Mouse (Mus musculus) heart, adult 2 months (tissue): ENCODE measurements around the gene Txndc11. TPM values are rescaled to one million over a fixed set of nuclear protein-coding genes. Genes with fewer than 3 reads are reported as not detected.
"Not testable (repeated sequence)": the region's sequence is repeated elsewhere in the genome, so short reads cannot be mapped to it uniquely, and the experiment has no call there.

Source experiments
- DNase-seq, 2 experiments: peaks; one replicate each; pipeline ENCODE4 v3.0.0; 2021
- H3K27ac ChIP-seq: fragments of 200-600 bp; 2 replicates; pipeline ENCODE4 v1.8.1; 2022
- H3K27me3 ChIP-seq: fragments of 200-500 bp; 2 replicates; pipeline ENCODE4 v1.6.1; 2012; ENCODE audit warnings: mild to moderate bottlenecking, low read length, inconsistent platforms, mixed read lengths; ENCODE audit not compliant: control insufficient read depth, insufficient read depth
- H3K36me3 ChIP-seq: fragments of 200-500 bp; 2 replicates; pipeline ENCODE4 v1.6.1; 2012; ENCODE audit warnings: low read length, inconsistent platforms; ENCODE audit not compliant: control insufficient read depth, insufficient read depth
- H3K4me1 ChIP-seq: fragments of 200-500 bp; 2 replicates; pipeline ENCODE4 v1.6.1; 2011; ENCODE audit warnings: low read length; ENCODE audit not compliant: control insufficient read depth, insufficient read depth
- H3K4me3 ChIP-seq: fragments of 200-600 bp; 2 replicates; pipeline ENCODE4 v1.8.1; 2022
- H3K79me2 ChIP-seq: fragments of 200-500 bp; replicated peaks from 2 replicates; pipeline ENCODE4 v1.6.1; 2012; ENCODE audit warnings: mild to moderate bottlenecking, inconsistent platforms, low read length, moderate library complexity, mixed read lengths; ENCODE audit not compliant: control insufficient read depth, insufficient read depth
- H3K9ac ChIP-seq: fragments of 200-500 bp; 2 replicates; pipeline ENCODE4 v1.6.1; 2012; ENCODE audit warnings: low read depth, mild to moderate bottlenecking, control low read depth, inconsistent platforms, low read length, mixed read lengths
- CTCF ChIP-seq: fragments of 200-600 bp; IDR thresholded peaks from 2 replicates; pipeline ENCODE4 v1.8.1; 2022; ENCODE audit warnings: antibody characterized with exemption, mild to moderate bottlenecking, moderate library complexity
- EP300 ChIP-seq: fragments of 200-500 bp; IDR thresholded peaks from 2 replicates; pipeline ENCODE4 v1.6.1; 2011; ENCODE audit warnings: low read depth, low read length, control low read depth; ENCODE audit not compliant: insufficient read depth
- POLR2A ChIP-seq: fragments of 200-500 bp; IDR thresholded peaks from 2 replicates; pipeline ENCODE4 v1.6.1; 2011; ENCODE audit warnings: mild to moderate bottlenecking, low read depth, low read length, control low read depth; ENCODE audit not compliant: insufficient read depth
- WGBS: fragments of 180-500 bp; shearing (Covaris S2); methylation state at CpG from one replicate; pipeline ENCODE4 v1.1.7; 2018; 5-methylcytosine and 5-hydroxymethylcytosine counted together
- intact Hi-C: fragments of 180-260 bp; cut with DNase I; formaldehyde crosslinking; loops from one replicate; pipeline ENCODE4 v1.15.1; 2025
- polyA plus RNA-seq: library from polyadenylated mRNA; depleted of rRNA; stranded (reverse); fragments of >200 nt; gene quantifications from 2 replicates; pipeline ENCODE4 v1.2.3, GENCODE M21; 2012
- total RNA-seq, 2 experiments: library from RNA; stranded (reverse); gene quantifications; 2 replicates each; pipeline ENCODE4 v1.2.3; 2021

Gene Txndc11
- total and polyA plus RNA-seq, 3 experiments, result 11.2 to 14.8 (median 13.0) TPM

DNA sequence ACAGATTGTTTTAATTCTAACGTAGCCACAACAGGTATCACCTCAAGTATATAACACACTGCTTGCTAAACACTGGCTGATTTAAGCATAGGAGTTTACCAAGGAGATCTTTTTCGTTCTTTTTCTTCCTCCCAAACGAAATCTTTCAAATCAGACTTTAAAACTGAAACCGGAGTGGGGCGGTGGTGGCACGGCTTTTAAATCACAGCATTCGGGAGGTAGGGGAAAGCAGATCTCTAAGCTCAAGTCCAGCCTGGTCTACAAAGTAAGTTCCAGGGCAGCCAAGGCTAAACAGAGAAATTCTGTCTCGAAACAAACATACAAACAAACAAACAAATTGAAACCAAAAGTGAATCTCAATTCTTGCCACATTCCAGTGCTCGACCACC lies 40.6 kb upstream of the Txndc11 start:
- TF ChIP-seq POLR2A, result no peak
- TF ChIP-seq CTCF, result no peak
- no peak for TF ChIP-seq EP300
- Histone ChIP-seq H3K4me1 (peaks cover 11% of the 10 kb centered on the region), H3K9ac (peak overlapping the region; percentile 91), H3K27me3 (no peaks in the 10 kb centered on the region), H3K4me3 (peak overlapping the region; percentile 81), H3K36me3 (no peaks in the 10 kb centered on the region; the same call in 1 of the 2 replicates), H3K27ac (peak overlapping the region; percentile 97), H3K79me2 (peaks cover 9% of the 10 kb centered on the region)
- DNase-seq, result no peak
- 3% methylated on average over 9 of the region's 9 CpGs for WGBS
- intact Hi-C loops, result loop anchor here (5.0 kb wide), 2 partner anchors 138 to 732 kb away; partner anchors contain the start of gene Cpped1

GRCm38 (mm10) chr16:11174671-11175081 lies 40.2 kb upstream of the Txndc11 start:
- Histone ChIP-seq H3K27ac (peak overlapping the region; percentile 97), H3K4me3 (peak overlapping the region; percentile 81), H3K36me3 (no peaks in the 10 kb centered on the region; the same call in 1 of the 2 replicates), H3K9ac (no peak overlapping the region), H3K27me3 (no peaks in the 10 kb centered on the region), H3K79me2 (peaks cover 9% of the 10 kb centered on the region), H3K4me1 (peaks cover 11% of the 10 kb centered on the region)
- peak; percentile 51 to 55 for DNase-seq
- TF ChIP-seq CTCF, result peak; percentile 73
- no peak for TF ChIP-seq EP300
- TF ChIP-seq POLR2A, result no peak
- 5% methylated on average over 10 of the region's 10 CpGs for WGBS
- intact Hi-C loops, result loop anchor here (5.0 kb wide), 3 partner anchors 137 to 733 kb away; partner anchors contain the start of gene Cpped1

DNA sequence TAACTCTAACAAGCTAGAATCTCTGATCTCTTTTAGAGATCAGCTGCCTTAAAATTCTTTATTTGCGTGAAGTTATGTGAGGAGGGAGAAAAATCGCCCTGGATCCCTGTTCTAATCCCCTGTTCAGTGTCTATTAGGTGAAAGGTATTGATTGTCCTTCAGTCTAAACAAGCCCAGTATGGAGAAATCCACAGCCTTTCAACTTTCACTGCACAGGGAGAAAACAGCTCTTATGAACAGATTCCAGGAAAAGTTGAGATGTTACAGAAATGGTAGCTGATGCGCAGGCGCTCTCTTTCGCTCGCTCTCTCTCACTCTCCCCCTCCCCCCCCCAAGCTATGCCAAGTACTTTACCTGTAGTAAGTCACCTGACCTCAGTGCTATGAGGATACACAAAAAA lies 37.2 kb upstream of the Txndc11 start:
- WGBS, result 85% methylated on average over 6 of the region's 6 CpGs

GRCm38 (mm10) chr16:11166431-11166830 lies 32.0 kb upstream of the Txndc11 start:
- no peaks in the 10 kb centered on the region; the same call in 1 of the 2 replicates for H3K36me3 ChIP-seq
- WGBS, result 84% methylated on average over 2 of the region's 2 CpGs
- H3K79me2 ChIP-seq, result peaks cover 16% of the 10 kb centered on the region
- no peak for DNase-seq
- peaks cover 11% of the 10 kb centered on the region for H3K4me1 ChIP-seq
- intact Hi-C loops, result no loop called here
- no peak overlapping the region for H3K27ac ChIP-seq
- H3K4me3 ChIP-seq, result no peak overlapping the region
- H3K27me3 ChIP-seq, result no peaks in the 10 kb centered on the region
- TF ChIP-seq CTCF (no peak), EP300 (no peak), POLR2A (no peak)
- H3K9ac ChIP-seq, result no peak overlapping the region

More for the DNA sequence above, 37.2 kb upstream of the Txndc11 start:
- no peak overlapping the region for H3K27ac ChIP-seq
- no peak for TF ChIP-seq POLR2A
- TF ChIP-seq EP300, result no peak
- TF ChIP-seq CTCF, result no peak
- intact Hi-C loops, result loop anchor here (5.0 kb wide), 1 partner anchor 299 kb away; no protein-coding TSS in a partner anchor
- H3K79me2 ChIP-seq, result peaks cover 13% of the 10 kb centered on the region
- H3K9ac ChIP-seq, result no peak overlapping the region
- H3K27me3 ChIP-seq, result no peaks in the 10 kb centered on the region
- no peak overlapping the region for H3K4me3 ChIP-seq
- DNase-seq, result no peak
- H3K36me3 ChIP-seq, result no peaks in the 10 kb centered on the region; the same call in 1 of the 2 replicates
- peaks cover 12% of the 10 kb centered on the region for H3K4me1 ChIP-seq

- no peak overlapping the region for H3K9ac ChIP-seq
- H3K4me1 ChIP-seq, result peaks cover 4% of the 10 kb centered on the region
- no peaks in the 10 kb centered on the region for H3K36me3 ChIP-seq
- no peak overlapping the region for H3K4me3 ChIP-seq
- peaks cover 9% of the 10 kb centered on the region; the same call in 1 of the 2 replicates for H3K79me2 ChIP-seq
- 46% methylated on average over 3 of the region's 3 CpGs for WGBS
- TF ChIP-seq EP300, result no peak
- TF ChIP-seq CTCF, result no peak
- TF ChIP-seq POLR2A, result no peak
- no peak for DNase-seq
- H3K27me3 ChIP-seq, result no peaks in the 10 kb centered on the region
- intact Hi-C loops, result no loop called here
- H3K27ac ChIP-seq, result no peak overlapping the region
Measured at GRCm38 (mm10) chr16:11164695-11165255, 30.3 kb upstream of the Txndc11 start.

DNA sequence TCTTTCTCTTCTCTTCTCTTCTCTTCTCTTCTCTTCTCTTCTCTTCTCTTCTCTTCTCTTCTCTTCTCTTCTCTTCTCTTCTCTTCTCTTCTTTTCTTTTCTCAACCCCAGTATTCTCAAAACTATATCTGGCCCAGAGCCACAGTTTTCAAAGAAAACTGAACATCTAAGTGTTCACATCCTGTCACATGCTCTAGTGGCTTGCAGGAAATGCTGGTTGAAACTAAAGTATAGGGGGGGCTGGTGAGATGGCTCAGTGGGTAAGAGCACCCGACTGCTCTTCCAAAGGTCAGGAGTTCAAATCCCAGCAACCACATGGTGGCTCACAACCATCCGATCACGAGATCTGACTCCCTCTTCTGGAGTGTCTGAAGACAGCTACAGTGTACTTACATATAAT lies 23.3 kb upstream of the Txndc11 start:
- intact Hi-C loops, H3K4me3 ChIP-seq, H3K4me1 ChIP-seq, H3K9ac ChIP-seq, DNase-seq, H3K27me3 ChIP-seq, H3K27ac ChIP-seq, H3K79me2 ChIP-seq, H3K36me3 ChIP-seq: not testable (repeated sequence)
- WGBS, result 54% methylated on average over 3 of the region's 3 CpGs
